Mouse (Mus musculus): ENCODE measurements at regions not wholly inside any gene's neighbourhood (a gene's known extent, or its start where the extent isn't known, plus 50 kb on each side); places are given as distances from the start of the nearest gene placed in this dataset.

DNA sequence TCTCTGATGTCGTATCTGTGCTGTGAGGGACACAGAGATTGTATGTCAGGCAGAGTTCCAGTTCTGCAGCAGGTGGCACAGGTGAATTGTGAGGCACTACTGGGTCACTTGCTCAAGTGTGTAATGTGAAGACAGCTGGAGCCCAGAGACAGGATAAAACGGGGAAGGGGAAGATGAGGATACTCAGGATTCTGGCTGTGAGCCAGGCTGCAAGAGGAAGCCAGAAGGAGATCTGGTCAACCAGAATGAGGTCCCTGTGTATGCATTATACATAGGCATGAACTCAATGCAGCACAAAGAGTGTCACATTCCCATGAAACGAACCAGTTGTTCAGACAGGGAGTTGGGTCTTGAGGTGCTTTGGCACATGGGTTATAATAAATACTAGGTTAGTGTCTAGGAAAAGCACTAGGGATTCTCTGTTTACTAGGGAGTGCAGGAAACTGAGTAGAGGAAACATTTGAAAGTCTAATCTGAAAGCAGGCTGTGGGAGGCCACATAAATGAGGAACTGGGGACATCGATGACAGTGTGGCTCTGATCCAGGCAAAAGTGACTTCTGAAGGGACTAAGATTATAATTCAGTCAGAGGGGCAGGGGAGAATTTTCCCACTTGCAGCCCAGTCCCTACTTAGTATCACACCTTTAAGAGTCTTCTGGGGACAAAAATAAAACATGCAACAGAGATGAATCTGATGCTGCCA, 109.9 kb upstream of the Rxfp2 start:
- peak; percentile 69 for ATAC-seq (ENCODE audit: poor library complexity, severe bottlenecking)

DNA sequence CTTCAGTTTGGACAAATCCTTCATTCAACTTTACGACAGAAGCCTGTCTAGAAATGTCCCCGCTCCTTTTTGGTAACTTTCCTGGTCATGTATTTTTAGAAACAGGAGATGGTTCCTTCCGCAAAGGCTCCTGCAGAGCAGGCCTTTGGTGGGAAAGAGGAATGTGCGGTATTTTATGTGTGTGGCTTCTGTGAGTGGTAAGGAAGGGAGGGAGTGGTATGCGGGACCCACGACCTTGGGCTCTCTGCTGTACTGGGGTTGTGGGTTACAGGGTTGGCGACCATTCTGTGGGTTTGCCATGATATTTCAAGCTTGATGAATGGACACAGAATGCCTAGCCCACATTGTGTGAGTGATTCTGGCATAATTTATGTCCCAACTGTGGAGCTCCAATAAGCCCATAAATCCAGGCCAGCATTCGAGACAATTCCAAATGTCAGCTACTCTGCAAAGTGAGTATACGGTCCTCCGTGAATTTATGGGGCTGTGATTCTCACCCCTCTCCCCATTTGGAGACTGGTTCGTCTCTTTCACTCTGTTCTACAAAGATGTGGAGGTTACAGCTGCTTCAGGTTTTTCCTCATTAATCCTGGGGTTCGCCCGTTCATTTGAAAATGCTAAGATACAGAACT, 109.3 kb upstream of the Rxfp2 start:
- no peak for ATAC-seq (ENCODE audit: poor library complexity, severe bottlenecking)

DNA sequence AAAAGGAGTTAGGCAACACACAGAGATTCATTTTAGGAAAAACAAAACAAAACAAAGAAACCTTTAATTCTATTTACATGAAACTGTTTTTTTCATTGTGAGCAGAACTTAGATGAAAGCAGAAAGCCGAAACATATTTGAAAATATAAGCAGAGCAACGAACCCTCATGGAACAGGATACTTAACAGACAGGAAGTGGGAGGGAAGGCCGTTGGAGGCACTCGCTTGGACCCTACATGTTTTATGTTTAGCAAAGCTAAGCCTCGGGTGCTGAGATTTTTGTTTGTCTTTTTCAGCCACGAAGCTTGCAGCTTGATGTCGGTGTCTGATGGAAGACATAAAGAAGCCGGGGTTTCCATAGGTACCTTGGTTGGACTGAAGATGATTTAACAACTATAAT, 108.5 kb upstream of the Rxfp2 start:
- ATAC-seq (ENCODE audit: poor library complexity, severe bottlenecking): no peak

- no peak for ATAC-seq (ENCODE audit: poor library complexity, severe bottlenecking)
These were observed 106.5 kb upstream of the Rxfp2 start for GRCm38 (mm10) chr5:149911968-149912367.

DNA sequence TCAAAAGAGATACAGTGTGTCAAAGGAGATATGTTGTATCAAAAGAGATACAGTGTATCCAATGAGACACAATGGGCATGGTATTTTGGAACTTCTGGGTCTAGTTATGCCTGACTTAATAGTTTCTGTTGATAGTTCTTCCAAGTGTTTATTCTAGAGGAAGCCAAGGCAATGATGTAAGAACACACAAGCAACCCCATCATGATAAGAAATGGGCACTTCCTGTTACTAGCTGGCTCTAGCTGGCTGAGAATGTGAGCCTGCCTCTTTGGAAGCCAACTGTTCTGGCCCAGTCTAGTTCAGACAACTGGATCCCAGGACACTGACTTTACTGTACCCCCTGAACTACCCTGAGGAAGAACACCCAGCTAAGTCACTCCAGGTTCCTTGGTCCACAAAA, 102.7 kb upstream of the Rxfp2 start:
- ATAC-seq (ENCODE audit: poor library complexity, severe bottlenecking): peak; percentile 75

DNA sequence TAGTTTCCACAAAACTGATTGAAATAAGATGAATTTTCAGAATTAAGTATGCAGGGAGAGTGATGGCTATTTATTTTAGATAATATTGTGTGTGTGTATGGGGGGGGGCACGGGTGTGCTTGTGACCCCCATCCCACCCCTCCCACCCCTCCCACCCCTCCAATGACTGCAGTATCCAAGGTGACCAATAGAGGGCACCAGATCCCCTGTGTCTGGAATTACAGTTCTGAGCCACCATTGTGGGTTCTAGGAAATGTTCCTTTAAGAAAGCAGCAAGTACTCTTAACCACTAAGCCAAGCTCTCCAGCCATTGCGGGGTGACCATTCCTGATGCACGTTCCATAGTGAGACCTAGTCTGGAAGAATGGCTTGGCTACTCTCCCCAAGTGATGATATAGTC, 101.1 kb upstream of the Rxfp2 start:
- no peak for ATAC-seq (ENCODE audit: poor library complexity, severe bottlenecking)

- ATAC-seq (ENCODE audit: poor library complexity, severe bottlenecking): no peak
These were observed 99.4 kb upstream of the Rxfp2 start for GRCm38 (mm10) chr5:149919097-149919496.

- ATAC-seq (ENCODE audit: poor library complexity, severe bottlenecking): no peak
These were observed 98.1 kb upstream of the Rxfp2 start for GRCm38 (mm10) chr5:149920326-149920725.

DNA sequence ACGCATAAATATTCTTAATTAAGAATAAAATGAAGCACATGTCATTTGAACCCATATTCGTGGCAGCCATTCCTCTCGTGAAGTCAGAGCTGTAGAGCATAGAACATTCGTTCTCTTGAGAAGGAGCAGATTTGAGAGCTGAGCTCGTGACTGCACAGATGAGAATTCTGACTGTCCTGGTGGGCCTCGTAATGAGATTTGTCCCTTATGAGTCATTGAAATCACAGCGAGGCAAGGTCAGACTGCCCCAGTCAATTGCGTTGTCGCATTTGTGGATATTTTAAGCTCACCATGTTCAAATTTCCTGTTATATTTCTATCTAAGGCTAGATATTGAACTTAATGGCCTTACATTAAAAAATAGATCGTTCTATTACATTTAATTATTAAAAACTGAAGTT, 94.0 kb upstream of the Rxfp2 start:
- no peak for ATAC-seq (ENCODE audit: poor library complexity, severe bottlenecking)

- no peak for ATAC-seq (ENCODE audit: poor library complexity, severe bottlenecking)
These were observed 91.7 kb upstream of the Rxfp2 start for GRCm38 (mm10) chr5:149926786-149927185.

- ATAC-seq (ENCODE audit: poor library complexity, severe bottlenecking): no peak
These were observed 86.8 kb upstream of the Rxfp2 start for GRCm38 (mm10) chr5:149931574-149932161.

DNA sequence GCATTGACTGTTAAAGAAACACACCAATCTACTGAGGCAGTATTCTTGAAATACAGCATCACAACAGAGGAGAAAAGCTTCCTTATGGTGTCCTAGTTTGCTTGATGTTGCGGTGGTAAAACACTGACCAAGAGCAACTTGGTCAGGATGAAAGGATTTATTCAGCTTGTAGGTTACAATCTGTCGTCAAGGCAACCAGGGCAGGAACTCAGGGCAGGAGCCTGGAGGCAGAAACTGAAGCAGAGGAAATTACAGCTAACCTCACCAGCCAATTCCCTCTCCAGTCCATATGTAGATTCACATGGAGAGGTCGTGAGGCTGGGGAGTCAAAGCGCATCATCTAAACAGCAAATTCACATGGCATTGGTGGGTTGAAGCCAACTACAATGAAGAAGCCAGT, 86.3 kb upstream of the Rxfp2 start:
- no peak for ATAC-seq (ENCODE audit: poor library complexity, severe bottlenecking)

GRCm38 (mm10) chr5:149945651-149946050, 72.8 kb upstream of the Rxfp2 start:
- no peak for ATAC-seq (ENCODE audit: poor library complexity, severe bottlenecking)

GRCm38 (mm10) chr5:149947491-149947890, 71.0 kb upstream of the Rxfp2 start:
- ATAC-seq (ENCODE audit: poor library complexity, severe bottlenecking): no peak

- ATAC-seq (ENCODE audit: poor library complexity, severe bottlenecking): no peak
These were observed 61.5 kb upstream of the Rxfp2 start for GRCm38 (mm10) chr5:149956931-149957330.

DNA sequence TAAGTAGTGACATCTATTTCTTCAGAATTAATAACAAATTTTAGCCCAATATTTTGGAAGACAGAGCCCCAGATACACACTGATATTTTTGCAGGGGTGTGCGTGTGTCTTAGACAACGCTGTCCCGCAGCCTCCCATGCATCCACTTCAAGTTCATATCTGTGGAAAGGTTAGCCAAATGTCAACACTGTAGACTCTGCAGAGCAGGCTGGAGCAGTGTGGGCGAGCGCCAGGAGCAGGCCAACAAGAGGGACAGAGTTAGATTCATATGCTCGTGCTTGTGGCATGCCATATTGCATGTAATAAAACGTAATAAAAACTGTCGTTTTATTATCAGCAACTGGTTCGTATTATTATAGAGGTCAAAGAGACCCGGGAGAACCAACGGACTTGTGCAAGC, 57.3 kb upstream of the Rxfp2 start:
- no peak for ATAC-seq (ENCODE audit: poor library complexity, severe bottlenecking)

DNA sequence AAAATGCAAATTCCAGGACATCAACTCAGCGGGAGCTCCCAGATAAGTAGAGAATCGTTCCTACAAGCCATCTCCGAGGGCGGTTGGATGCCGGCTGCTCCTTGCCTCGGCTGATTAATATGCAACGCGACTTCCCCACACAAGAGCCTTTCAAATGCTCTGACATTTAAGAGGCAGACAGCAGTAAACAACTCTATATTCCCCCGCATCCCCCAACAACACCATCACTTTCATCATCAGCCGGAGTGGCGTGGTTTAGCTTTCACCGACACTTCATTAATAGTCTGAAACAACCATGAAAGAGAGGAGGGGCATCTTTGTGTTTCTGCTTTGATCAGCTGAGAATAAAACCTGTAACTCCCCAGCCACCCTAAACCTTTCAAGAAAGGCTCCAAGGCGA, 53.7 kb upstream of the Rxfp2 start:
- no peak for ATAC-seq (ENCODE audit: poor library complexity, severe bottlenecking)

All from megakaryocyte, adult 5-6 weeks (primary cell).